9 mouse cellular contexts compared by ENCODE assay signal in genomic region chr7:25793679-25794078, GRCm38 (mm10). TPM values are rescaled to one million over a fixed set of nuclear protein-coding genes. Genes with fewer than 3 reads are reported as not detected.
DNase-seq lines count a peak whose midpoint lies in the region; ATAC-seq and TF ChIP-seq lines count a peak whose summit lies in the region.
"Had no signal": no experiment of that assay in that cellular context is flagged by ENCODE, and none has a peak within 500 bp of the region (broad histone marks: within the 10 kb centered on the region; RNA-seq: fewer than 3 reads in every experiment).

No protein-coding gene starts in this region.

- H3K36me3 ChIP-seq in thymus, adult 2 months (ENCODE audit: control insufficient read depth, insufficient read depth, low read length) = no peaks in the 10 kb centered on the region
- H3K36me3 ChIP-seq: liver, embryonic 15.5 days had no signal

- H3K27ac ChIP-seq in thymus, adult 2 months (ENCODE audit: control insufficient read depth, insufficient read depth, low read length) = no peak overlapping the region
- H3K27ac ChIP-seq in cerebellum, adult 2 months (ENCODE audit: insufficient read depth, low read length) = no peak overlapping the region
- H3K27ac ChIP-seq: liver, embryonic 15.5 days had no signal

- H3K4me3 ChIP-seq in thymus, adult 2 months (ENCODE audit: control insufficient read depth, insufficient read depth, low read length) = no peak overlapping the region
- H3K4me3 ChIP-seq in cerebellum, adult 2 months (replicated peaks; ENCODE audit: insufficient read depth, low read depth, low read length) = no peak overlapping the region
- H3K4me3 ChIP-seq: liver, embryonic 15.5 days had no signal

- H3K27me3 ChIP-seq in thymus, adult 2 months (ENCODE audit: control insufficient read depth, insufficient read depth, low read length) = no peaks in the 10 kb centered on the region
- no peaks in the 10 kb centered on the region for H3K27me3 ChIP-seq in cerebellum, adult 2 months (ENCODE audit: control insufficient read depth, insufficient read depth, low read length)

- DNase-seq in heart, postnatal 10 days = peak; percentile 46 to 67
- DNase-seq in heart, adult 11 months = no peak
- peak; percentile 52 for DNase-seq in thymus, adult 2 months
- no peak for DNase-seq in thymus, adult 18-20 months
- DNase-seq in kidney, postnatal 25 days = peak; percentile 46 to 58
- peak; percentile 49 for DNase-seq in thymus, postnatal 36 days
- no peak for DNase-seq in cerebellum, adult 2 months

- WGBS in thymus, adult 2 months = 79% methylated on average over 3 of the region's 3 CpGs
- WGBS in cerebellum, adult 2 months = 44% methylated on average over 3 of the region's 3 CpGs

- no peaks in the 10 kb centered on the region for H3K4me1 ChIP-seq in thymus, adult 2 months (replicated peaks; ENCODE audit: control insufficient read depth, insufficient read depth, low read length)
- no peaks in the 10 kb centered on the region for H3K4me1 ChIP-seq in cerebellum, adult 2 months (ENCODE audit: control insufficient read depth, insufficient read depth, low read length)

- no peak for ATAC-seq in cerebellum, adult (ENCODE audit: insufficient number of reproducible peaks, low FRiP score, low TSS enrichment)

- intact Hi-C loops in heart, postnatal 10 days (cut with DNase I) = no loop called here

- no peak for TF ChIP-seq CTCF in thymus, adult 2 months (IDR thresholded peaks at IDR 0.05; ENCODE audit: borderline replicate concordance, control insufficient read depth, extremely low read depth, insufficient read depth, low read length, poor library complexity)
- TF ChIP-seq CTCF in cerebellum, adult 2 months (IDR thresholded peaks at IDR 0.05; ENCODE audit: borderline replicate concordance, insufficient read depth, low read depth, low read length) = no peak

- no peak for TF ChIP-seq POLR2A in thymus, adult 2 months (IDR thresholded peaks at IDR 0.05; ENCODE audit: control insufficient read depth, extremely low read depth, insufficient read depth, low read length, poor library complexity)
- no peak for TF ChIP-seq POLR2A in cerebellum, adult 2 months (IDR thresholded peaks at IDR 0.05; ENCODE audit: borderline replicate concordance, insufficient read depth, low read length)

RNA-seq across cellular contexts. Expression of gene Axl, which starts 5.2 kb away (rescaled TPM):
- total RNA-seq in heart, postnatal 10 days (2021) = 100 to 1,000 TPM; 113 to 139 TPM
- 67.0 and 75.0 TPM in 2 replicates for polyA plus RNA-seq in thymus, adult 2 months (2012; rRNA removed)
- 23.6 and 27.1 TPM in 2 replicates for polyA plus RNA-seq in cerebellum, adult 2 months (2012; rRNA removed)

RNA-seq across cellular contexts. Expression of gene Cyp2s1, which starts 23.0 kb away (rescaled TPM):
- 1 to 10 TPM; 6.1 to 7.0 TPM for total RNA-seq in heart, postnatal 10 days (2021)
- polyA plus RNA-seq in thymus, adult 2 months (2012; rRNA removed) = 2.7 and 5.2 TPM in 2 replicates
- polyA plus RNA-seq in cerebellum, adult 2 months (2012; rRNA removed) = 7.6 and 10.1 TPM in 2 replicates

RNA-seq across cellular contexts. Expression of gene Hnrnpul1, which starts 39.1 kb away (rescaled TPM):
- 100 to 1,000 TPM; 117 to 119 TPM for total RNA-seq in heart, postnatal 10 days (2021)
- polyA plus RNA-seq in thymus, adult 2 months (2012; rRNA removed) = 102 and 134 TPM in 2 replicates
- polyA plus RNA-seq in cerebellum, adult 2 months (2012; rRNA removed) = 48.7 and 49.0 TPM in 2 replicates

Comparison
In these comparisons a context has a peak if more than half of its experiments do, and no peak if none do; other contexts are left out.
1. DNase-seq: peak in heart, postnatal 10 days (2 of 2), thymus, adult 2 months (single experiment), kidney, postnatal 25 days (2 of 2) and thymus, postnatal 36 days (2 of 2); none in heart, adult 11 months (single experiment), thymus, adult 18-20 months (0 of 2) and cerebellum, adult 2 months (0 of 2).